Mouse (Mus musculus): Measurements from ENCODE around the gene Hydin.

DNA sequence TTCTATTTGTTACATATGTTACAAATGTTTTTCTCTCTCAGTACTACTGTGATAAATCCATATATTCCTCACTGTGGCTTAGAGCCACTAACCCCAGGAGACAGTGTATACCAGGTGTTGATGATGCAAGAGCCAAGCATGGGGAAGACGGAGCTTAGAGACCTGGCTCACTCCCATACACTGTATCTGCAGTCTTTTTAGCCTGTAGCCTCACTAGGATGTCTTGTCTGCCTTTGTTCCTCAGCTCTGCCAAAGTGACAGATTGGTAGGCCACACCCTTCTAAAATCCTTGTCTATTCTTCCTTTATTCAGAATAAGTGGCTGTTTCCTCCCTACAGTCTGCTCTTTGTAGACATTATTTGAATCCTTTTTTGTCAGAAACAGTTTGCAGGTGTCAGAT lies 389.1 kb downstream of the Hydin start:
- no peak for TF ChIP-seq CTCF (IDR thresholded peaks at IDR 0.05; ENCODE audit: low read depth, low read length)
- no peak for TF ChIP-seq TAL1 (conservative IDR thresholded peaks at IDR 0.05; ENCODE audit: low read depth, low read length)
